7 mouse cellular contexts compared by ENCODE assay signal in the genomic region with DNA sequence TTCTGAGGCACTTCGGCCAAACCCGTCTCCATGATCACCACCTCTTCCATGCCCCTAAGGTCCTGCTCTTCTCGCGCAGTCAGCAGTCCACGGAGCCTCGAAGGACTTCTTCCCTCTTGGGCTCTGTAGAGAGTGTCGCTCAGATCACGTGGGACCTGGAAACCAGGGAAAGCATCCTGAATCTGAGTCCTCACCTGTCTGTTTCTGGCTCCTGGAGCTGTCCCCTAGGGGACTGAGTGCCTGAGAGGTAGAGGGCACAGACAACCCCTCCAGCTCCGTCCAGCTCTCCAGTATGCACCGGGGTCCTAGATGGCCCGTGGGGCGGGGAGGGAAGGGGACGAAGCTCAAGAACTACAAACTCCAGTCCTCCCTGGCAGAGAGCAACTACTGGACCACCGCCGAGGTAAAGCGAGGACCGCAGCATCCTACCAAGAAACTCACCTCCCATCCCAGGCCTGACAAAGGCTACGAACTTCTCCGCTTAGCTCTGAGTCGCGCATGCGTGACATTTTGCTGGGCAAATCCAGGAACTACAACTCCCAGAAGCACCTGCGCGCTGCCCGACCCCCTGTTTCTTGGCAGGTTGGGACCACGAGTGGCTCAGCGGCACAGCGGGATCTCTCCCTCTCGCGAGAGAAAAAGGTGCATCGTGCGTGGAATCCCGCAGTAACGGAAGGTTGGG. TPM values are rescaled to one million over a fixed set of nuclear protein-coding genes. Genes with fewer than 3 reads are reported as not detected.
DNase-seq lines count a peak whose midpoint lies in the region; ATAC-seq and TF ChIP-seq lines count a peak whose summit lies in the region.

Zfp286 (minus strand) TSS at position 528 of the 682 bp plus-strand sequence.

- peak; percentile 56; the same call in 1 of the 2 replicates for TF ChIP-seq POLR2A in brain, embryonic 14.5 days (IDR thresholded peaks at IDR 0.05; ENCODE audit: borderline replicate concordance, extremely low read depth, insufficient read depth, insufficient read length, poor library complexity, severe bottlenecking)
- TF ChIP-seq POLR2A in embryonic fibroblast, embryonic 13.5 days (IDR thresholded peaks at IDR 0.05; ENCODE audit: low read depth, low read length) = peak; percentile 78; the same call in 1 of the 2 replicates
- no peak for TF ChIP-seq POLR2A in spleen, adult 2 months (IDR thresholded peaks at IDR 0.05; ENCODE audit: low read depth, low read length)

- peak within 1 kb of the TSS; percentile 58 for H3K4me3 ChIP-seq in embryonic fibroblast, embryonic 13.5 days (ENCODE audit: insufficient read depth, low read length)
- H3K4me3 ChIP-seq in heart, embryonic 12.5 days = peak within 1 kb of the TSS; percentile 70
- H3K4me3 ChIP-seq in kidney, embryonic 15.5 days (replicated peaks) = peak within 1 kb of the TSS; percentile 63
- peak within 1 kb of the TSS; percentile 59 for H3K4me3 ChIP-seq in limb, embryonic 15.5 days
- peak within 1 kb of the TSS; percentile 55 for H3K4me3 ChIP-seq in midbrain, embryonic 16.5 days (ENCODE audit: low read depth, low read length)
- peak within 1 kb of the TSS; percentile 59 for H3K4me3 ChIP-seq in spleen, adult 2 months (ENCODE audit: extremely low read depth, insufficient read depth, insufficient read length)

- no peak for TF ChIP-seq CTCF in brain, embryonic 14.5 days (IDR thresholded peaks at IDR 0.05; ENCODE audit: borderline replicate concordance, extremely low read depth, insufficient read depth, insufficient read length)
- no peak for TF ChIP-seq CTCF in embryonic fibroblast, embryonic 13.5 days (IDR thresholded peaks at IDR 0.05; ENCODE audit: borderline replicate concordance, insufficient read depth, low read length)
- no peak for TF ChIP-seq CTCF in spleen, adult 2 months (IDR thresholded peaks at IDR 0.05; ENCODE audit: extremely low read depth, insufficient read depth, insufficient read length, insufficient replicate concordance)

- peak within 1 kb of the TSS; percentile 86 for H3K4me2 ChIP-seq in heart, embryonic 12.5 days
- peak within 1 kb of the TSS; percentile 90 for H3K4me2 ChIP-seq in kidney, embryonic 15.5 days
- H3K4me2 ChIP-seq in limb, embryonic 15.5 days = peak within 1 kb of the TSS; percentile 72
- peak within 1 kb of the TSS; percentile 74 for H3K4me2 ChIP-seq in midbrain, embryonic 16.5 days (ENCODE audit: low read length)

- H3K36me3 ChIP-seq in heart, embryonic 12.5 days = peaks cover 21% of the 10 kb centered on the region
- peaks cover 24% of the 10 kb centered on the region for H3K36me3 ChIP-seq in kidney, embryonic 15.5 days
- peaks cover 35% of the 10 kb centered on the region for H3K36me3 ChIP-seq in limb, embryonic 15.5 days
- H3K36me3 ChIP-seq in midbrain, embryonic 16.5 days (ENCODE audit: control insufficient read depth, insufficient read depth, low read length) = peaks cover 10% of the 10 kb centered on the region
- no peaks in the 10 kb centered on the region for H3K36me3 ChIP-seq in spleen, adult 2 months (ENCODE audit: control insufficient read depth, insufficient read depth, low read length)

- H3K9me3 ChIP-seq in heart, embryonic 12.5 days (replicated peaks) = 0 out of 2 replicates have a peak, but pooled peaks cover 4% of the 10 kb centered on the region
- no peaks in the 10 kb centered on the region for H3K9me3 ChIP-seq in kidney, embryonic 15.5 days (replicated peaks)
- no peaks in the 10 kb centered on the region for H3K9me3 ChIP-seq in limb, embryonic 15.5 days
- H3K9me3 ChIP-seq in midbrain, embryonic 16.5 days (replicated peaks; ENCODE audit: control insufficient read depth, low read length, poor library complexity, severe bottlenecking) = 0 out of 2 replicates have a peak, but pooled peaks cover 2% of the 10 kb centered on the region

- no peaks in the 10 kb centered on the region for H3K27me3 ChIP-seq in heart, embryonic 12.5 days (replicated peaks)
- H3K27me3 ChIP-seq in kidney, embryonic 15.5 days = no peaks in the 10 kb centered on the region
- no peaks in the 10 kb centered on the region for H3K27me3 ChIP-seq in limb, embryonic 15.5 days
- no peaks in the 10 kb centered on the region for H3K27me3 ChIP-seq in midbrain, embryonic 16.5 days (ENCODE audit: control insufficient read depth, insufficient read depth, low read depth, low read length)
- H3K27me3 ChIP-seq in spleen, adult 2 months (ENCODE audit: control insufficient read depth, insufficient read depth, low read length) = no peaks in the 10 kb centered on the region

- no peaks in the 10 kb centered on the region; the same call in 1 of the 2 replicates for H3K4me1 ChIP-seq in embryonic fibroblast, embryonic 13.5 days (ENCODE audit: control insufficient read depth, insufficient read depth, low read length)
- peaks cover 7% of the 10 kb centered on the region; the same call in 1 of the 2 replicates for H3K4me1 ChIP-seq in heart, embryonic 12.5 days (replicated peaks)
- H3K4me1 ChIP-seq in kidney, embryonic 15.5 days = peaks cover 9% of the 10 kb centered on the region
- H3K4me1 ChIP-seq in limb, embryonic 15.5 days = peaks cover 11% of the 10 kb centered on the region
- H3K4me1 ChIP-seq in midbrain, embryonic 16.5 days (ENCODE audit: control insufficient read depth, insufficient read depth, low read length) = peaks cover 9% of the 10 kb centered on the region
- peaks cover 4% of the 10 kb centered on the region for H3K4me1 ChIP-seq in spleen, adult 2 months (ENCODE audit: control insufficient read depth, insufficient read depth, insufficient read length)

- 6% methylated on average over 34 of the region's 34 CpGs for whole genome bisulfite sequencing in heart, embryonic 12.5 days
- WGBS in kidney, embryonic 15.5 days = 6% methylated on average over 34 of the region's 34 CpGs
- WGBS in limb, embryonic 15.5 days = 6% methylated on average over 34 of the region's 34 CpGs
- WGBS in midbrain, embryonic 16.5 days = 5% methylated on average over 34 of the region's 34 CpGs
- 10% methylated on average over 34 of the region's 34 CpGs for WGBS in spleen, adult 2 months

- DNase-seq in brain, embryonic 14.5 days (ENCODE audit: low read depth) = peak; percentile 99
- peak; percentile 59 to 74 for DNase-seq in spleen, adult 2 months (ENCODE audit: low read depth in 1 of 2, low spot score in 2 of 2)

- no peak within 1 kb of the TSS for H3K27ac ChIP-seq in embryonic fibroblast, embryonic 13.5 days (ENCODE audit: insufficient read depth, low read length)
- H3K27ac ChIP-seq in heart, embryonic 12.5 days (ENCODE audit: poor library complexity, severe bottlenecking) = no peak within 1 kb of the TSS
- no peak within 1 kb of the TSS for H3K27ac ChIP-seq in kidney, embryonic 15.5 days
- peak within 1 kb of the TSS; percentile 72 for H3K27ac ChIP-seq in limb, embryonic 15.5 days
- H3K27ac ChIP-seq in midbrain, embryonic 16.5 days (ENCODE audit: low read length) = peak within 1 kb of the TSS; percentile 80
- no peak within 1 kb of the TSS for H3K27ac ChIP-seq in spleen, adult 2 months (ENCODE audit: insufficient read depth, low read length)

- ATAC-seq in heart, embryonic 12.5 days (ENCODE audit: insufficient number of reproducible peaks, low FRiP score) = peak; percentile 87
- peak; percentile 95 for ATAC-seq in kidney, embryonic 15.5 days (replicated peaks; ENCODE audit: low FRiP score)
- ATAC-seq in limb, embryonic 15.5 days (ENCODE audit: insufficient number of reproducible peaks, low FRiP score, low TSS enrichment, low read depth) = peak; percentile 93
- peak; percentile 97 for ATAC-seq in midbrain, embryonic 16.5 days

- peak within 1 kb of the TSS; percentile 79 for H3K9ac ChIP-seq in heart, embryonic 12.5 days
- H3K9ac ChIP-seq in kidney, embryonic 15.5 days = peak within 1 kb of the TSS; percentile 70
- peak within 1 kb of the TSS; percentile 61 for H3K9ac ChIP-seq in limb, embryonic 15.5 days
- H3K9ac ChIP-seq in midbrain, embryonic 16.5 days (ENCODE audit: low read depth, low read length) = peak within 1 kb of the TSS; percentile 65

RNA-seq across cellular contexts. Expression of gene Zfp286, which starts in this region (rescaled TPM):
- polyA plus RNA-seq in brain, embryonic 14.5 days (2012; rRNA removed) = 19.8 and 21.0 TPM in 2 replicates
- polyA plus RNA-seq in embryonic fibroblast, embryonic 13.5 days (2011; ENCODE audit: insufficient read length, low read depth, missing spikeins) = 6.7 and 7.6 TPM in 2 replicates
- 10.6 and 11.0 TPM in 2 replicates for polyA plus RNA-seq in heart, embryonic 12.5 days (2016; fragmentation: Nextera tagmentation; extraction: Ambion mirVana)
- polyA plus RNA-seq in kidney, embryonic 15.5 days (2015; fragmentation: Nextera tagmentation; extraction: Ambion mirVana) = 17.6 and 17.8 TPM in 2 replicates
- polyA plus RNA-seq in limb, embryonic 15.5 days (2015; fragmentation: Nextera tagmentation; extraction: Ambion mirVana) = 21.8 and 22.3 TPM in 2 replicates
- 32.5 and 34.1 TPM in 2 replicates for polyA plus RNA-seq in midbrain, embryonic 16.5 days (2015; fragmentation: Nextera tagmentation; extraction: Ambion mirVana)
- 0.15 and 0.64 TPM in 2 replicates for polyA plus RNA-seq in spleen, adult 2 months (2012; rRNA removed)

Comparison
In these comparisons a context has a peak if more than half of its experiments do, and no peak if none do; other contexts are left out.
1. Peak in DNase-seq and H3K4me3 ChIP-seq in spleen, adult 2 months; RNA of the gene not detected or under 1 TPM.
2. H3K27ac ChIP-seq: peak in limb, embryonic 15.5 days (single experiment) and midbrain, embryonic 16.5 days (single experiment); none in embryonic fibroblast, embryonic 13.5 days (single experiment), heart, embryonic 12.5 days (single experiment), kidney, embryonic 15.5 days (single experiment) and spleen, adult 2 months (single experiment).
3. Peak in every context shown above with its lines, with median percentiles within 50 percentile points of each other: H3K4me3 ChIP-seq, ATAC-seq, H3K4me2 ChIP-seq and H3K9ac ChIP-seq.